Mouse (Mus musculus): ENCODE measurements around the gene Olfr1006.
"Not testable (repeated sequence)": the region's sequence is repeated elsewhere in the genome, so short reads cannot be mapped to it uniquely, and the experiment has no call there.

DNA sequence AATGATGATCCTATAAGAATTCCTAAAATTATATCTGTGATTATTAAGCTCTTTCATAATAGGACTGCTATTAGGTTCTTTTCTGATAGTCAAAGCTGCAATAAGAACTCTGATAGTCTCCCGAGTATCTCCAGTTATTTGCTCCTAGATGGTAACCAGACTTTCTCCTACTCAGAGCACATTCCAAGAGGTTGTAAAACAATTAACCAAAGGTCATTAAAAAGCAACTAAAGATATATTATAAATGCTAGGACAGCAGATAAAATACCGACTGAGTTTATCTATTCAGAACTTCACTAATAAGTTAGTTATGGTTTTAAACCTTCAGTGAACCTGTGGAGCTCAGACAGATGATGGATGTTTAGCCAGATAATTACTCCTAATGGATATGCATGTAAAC is 32.1 kb upstream of the Olfr1006 start:
- TF ChIP-seq CTCF, EP300 (IDR thresholded peaks at IDR 0.05; ENCODE audit: low read depth): not testable (repeated sequence)
